Mouse (Mus musculus) hindbrain, embryonic 11.5 days (tissue): Measurements from ENCODE around the gene Apobec3. TPM values are rescaled to one million over a fixed set of nuclear protein-coding genes. Genes with fewer than 3 reads are reported as not detected.

Experiments used
- ATAC-seq: fragments of 200-750 bp; cut with Nextera tagmentation; 2 replicates; pipeline ENCODE4 v1.8.0; 2017; ENCODE audit warnings: mild to moderate bottlenecking, moderate TSS enrichment, moderate library complexity; ENCODE audit not compliant: low FRiP score
- DNase-seq: peaks from one replicate; pipeline ENCODE4 v3.0.0-alpha.2; 2015; ENCODE audit warnings: low spot score
- H3K27ac ChIP-seq: fragments of 300-500 bp; sonication (generic); 2 replicates; pipeline ENCODE4 v1.5.1; 2014; ENCODE audit warnings: mild to moderate bottlenecking, low read depth, low read length
- H3K27me3 ChIP-seq: fragments of 300-500 bp; sonication (generic); 2 replicates; pipeline ENCODE4 v1.6.1; 2014; ENCODE audit warnings: mild to moderate bottlenecking, low read length, moderate library complexity, mixed read lengths; ENCODE audit not compliant: control insufficient read depth, insufficient read depth
- H3K36me3 ChIP-seq: fragments of 300-500 bp; sonication (generic); 2 replicates; pipeline ENCODE4 v1.6.1; 2014; ENCODE audit warnings: mild to moderate bottlenecking, low read length, moderate library complexity, mixed read lengths; ENCODE audit not compliant: control insufficient read depth, insufficient read depth
- H3K4me1 ChIP-seq: fragments of 300-500 bp; sonication (generic); replicated peaks from 2 replicates; pipeline ENCODE4 v1.6.1; 2014; ENCODE audit warnings: low read length, mixed read lengths; ENCODE audit not compliant: control insufficient read depth, insufficient read depth
- H3K4me2 ChIP-seq: fragments of 300-500 bp; sonication (generic); replicated peaks from 2 replicates; pipeline ENCODE4 v1.6.1; 2014; ENCODE audit warnings: mild to moderate bottlenecking, low read depth, low read length
- H3K4me3 ChIP-seq: fragments of 300-500 bp; sonication (generic); 2 replicates; pipeline ENCODE4 v1.5.1; 2014; ENCODE audit warnings: low read depth, low read length
- H3K9ac ChIP-seq: fragments of 300-500 bp; sonication (generic); 2 replicates; pipeline ENCODE4 v1.6.1; 2014; ENCODE audit warnings: low read depth, low read length
- H3K9me3 ChIP-seq: fragments of 300-500 bp; sonication (generic); 2 replicates; pipeline ENCODE4 v1.6.1; 2016; ENCODE audit warnings: low read length; ENCODE audit not compliant: control insufficient read depth
- WGBS: fragments of 180-500 bp; shearing (Covaris S2); extraction: QIAGEN DNeasy Blood & Tissue Kit; methylation state at CpG from one replicate; pipeline ENCODE4 v1.1.7; 2014; 5-methylcytosine and 5-hydroxymethylcytosine counted together
- polyA plus RNA-seq: library from polyadenylated mRNA; unstranded; fragments of >200 nt; fragmentation: Nextera tagmentation; extraction: Ambion mirVana; gene quantifications from 2 replicates; pipeline ENCODE4 v1.2.1, GENCODE M21; 2014

The Apobec3 gene
- polyA plus RNA-seq, 1 experiment from 2014 or later, result 9.3 TPM

- H3K4me3 ChIP-seq, result no peak overlapping the region
- DNase-seq (peak; percentile 93), ATAC-seq (peak; percentile 58; the same call in 1 of the 2 replicates)
- H3K4me2 ChIP-seq, result no peak overlapping the region
- peaks cover 12% of the 10 kb centered on the region; the same call in 1 of the 2 replicates for H3K4me1 ChIP-seq
- no peak overlapping the region for H3K9ac ChIP-seq
- no peaks in the 10 kb centered on the region for H3K36me3 ChIP-seq
- H3K27me3 ChIP-seq, result no peaks in the 10 kb centered on the region
- no peak overlapping the region for H3K27ac ChIP-seq
- WGBS, result 15% methylated on average over 4 of the region's 4 CpGs
- no peaks in the 10 kb centered on the region for H3K9me3 ChIP-seq
Observed at GRCm38 (mm10) chr15:79946022-79946421, 54.6 kb downstream of the Apobec3 start.

GRCm38 (mm10) chr15:79946790-79947189, 55.3 kb downstream of the Apobec3 start:
- DNase-seq (peak; percentile 35), ATAC-seq (no peak)
- Histone ChIP-seq H3K36me3 (no peaks in the 10 kb centered on the region), H3K4me2 (no peak overlapping the region), H3K27me3 (0 out of 2 replicates have a peak, but pooled peaks cover under 1% of the 10 kb centered on the region), H3K9ac (no peak overlapping the region), H3K4me3 (no peak overlapping the region), H3K4me1 (peaks cover 14% of the 10 kb centered on the region; the same call in 1 of the 2 replicates), H3K27ac (no peak overlapping the region), H3K9me3 (no peaks in the 10 kb centered on the region)
- WGBS, result 59% methylated on average over 9 of the region's 9 CpGs

- H3K4me3 ChIP-seq, result no peak overlapping the region
- 73% methylated on average over 6 of the region's 6 CpGs for WGBS
- no peak for ATAC-seq
- peaks cover 14% of the 10 kb centered on the region; the same call in 1 of the 2 replicates for H3K4me1 ChIP-seq
- no peak overlapping the region for H3K4me2 ChIP-seq
- H3K9ac ChIP-seq, result no peak overlapping the region
- 0 out of 2 replicates have a peak, but pooled peaks cover 2% of the 10 kb centered on the region for H3K27me3 ChIP-seq
- H3K9me3 ChIP-seq, result no peaks in the 10 kb centered on the region
- H3K36me3 ChIP-seq, result no peaks in the 10 kb centered on the region
- no peak for DNase-seq
- H3K27ac ChIP-seq, result no peak overlapping the region
Observed at GRCm38 (mm10) chr15:79947681-79948080, 56.2 kb downstream of the Apobec3 start.

- 2% methylated on average over 24 of the region's 24 CpGs for WGBS
Observed at GRCm38 (mm10) chr15:79950250-79951025, 59.0 kb downstream of the Apobec3 start.

GRCm38 (mm10) chr15:79951226-79951625, 59.8 kb downstream of the Apobec3 start:
- Histone ChIP-seq H3K9ac (no peak overlapping the region), H3K36me3 (no peaks in the 10 kb centered on the region), H3K9me3 (no peaks in the 10 kb centered on the region), H3K4me1 (peaks cover 14% of the 10 kb centered on the region; the same call in 1 of the 2 replicates), H3K27me3 (0 out of 2 replicates have a peak, but pooled peaks cover 2% of the 10 kb centered on the region), H3K4me3 (no peak overlapping the region), H3K27ac (no peak overlapping the region), H3K4me2 (no peak overlapping the region)
- 73% methylated on average over 6 of the region's 6 CpGs for whole genome bisulfite sequencing
- no peak for ATAC-seq
- no peak for DNase-seq

More at GRCm38 (mm10) chr15:79950250-79951025, 59.0 kb downstream of the Apobec3 start:
- ATAC-seq (peak; percentile 78), DNase-seq (peak; percentile 85)
- Histone ChIP-seq H3K27ac (0 out of 2 replicates have a peak overlapping the region, but pooled peaks have one; percentile 9), H3K4me2 (peak overlapping the region; percentile 48), H3K36me3 (no peaks in the 10 kb centered on the region), H3K9ac (peak overlapping the region; percentile 31), H3K27me3 (0 out of 2 replicates have a peak, but pooled peaks cover 2% of the 10 kb centered on the region), H3K4me3 (peak overlapping the region; percentile 18), H3K4me1 (peaks cover 14% of the 10 kb centered on the region; the same call in 1 of the 2 replicates), H3K9me3 (no peaks in the 10 kb centered on the region)

- peaks cover 14% of the 10 kb centered on the region; the same call in 1 of the 2 replicates for H3K4me1 ChIP-seq
- H3K36me3 ChIP-seq, result no peaks in the 10 kb centered on the region
- no peak overlapping the region for H3K4me3 ChIP-seq
- WGBS, result 51% methylated on average over 14 of the region's 14 CpGs
- peak overlapping the region; percentile 11; the same call in 1 of the 2 replicates for H3K9ac ChIP-seq
- H3K27ac ChIP-seq, result no peak overlapping the region
- H3K27me3 ChIP-seq, result 0 out of 2 replicates have a peak, but pooled peaks cover 2% of the 10 kb centered on the region
- H3K9me3 ChIP-seq, result no peaks in the 10 kb centered on the region
- ATAC-seq (no peak), DNase-seq (no peak)
- no peak overlapping the region for H3K4me2 ChIP-seq
Observed at GRCm38 (mm10) chr15:79951730-79952503, 60.5 kb downstream of the Apobec3 start.

- H3K4me1 ChIP-seq, result peaks cover 14% of the 10 kb centered on the region; the same call in 1 of the 2 replicates
- 0 out of 2 replicates have a peak, but pooled peaks cover 2% of the 10 kb centered on the region for H3K27me3 ChIP-seq
- WGBS, result 53% methylated on average over 11 of the region's 11 CpGs
- no peaks in the 10 kb centered on the region for H3K36me3 ChIP-seq
- no peak overlapping the region for H3K4me2 ChIP-seq
- H3K27ac ChIP-seq, result no peak overlapping the region
- H3K9me3 ChIP-seq, result no peaks in the 10 kb centered on the region
- DNase-seq (no peak), ATAC-seq (no peak)
- H3K9ac ChIP-seq, result peak overlapping the region; percentile 1; the same call in 1 of the 2 replicates
- H3K4me3 ChIP-seq, result no peak overlapping the region
Observed at GRCm38 (mm10) chr15:79952504-79953231, 61.2 kb downstream of the Apobec3 start.

GRCm38 (mm10) chr15:79953470-79953869, 62.0 kb downstream of the Apobec3 start:
- ATAC-seq, result no peak
- Histone ChIP-seq H3K27me3 (0 out of 2 replicates have a peak, but pooled peaks cover 2% of the 10 kb centered on the region), H3K9me3 (no peaks in the 10 kb centered on the region), H3K27ac (no peak overlapping the region), H3K4me1 (peaks cover 14% of the 10 kb centered on the region; the same call in 1 of the 2 replicates), H3K4me3 (no peak overlapping the region), H3K4me2 (no peak overlapping the region), H3K36me3 (no peaks in the 10 kb centered on the region), H3K9ac (no peak overlapping the region)
- WGBS, result 62% methylated on average over 7 of the region's 7 CpGs
- no peak for DNase-seq
